Mouse (Mus musculus) megakaryocyte, embryonic 14.5 days (primary cell): Measurements from ENCODE around the gene Klhl10. TPM values are rescaled to one million over a fixed set of nuclear protein-coding genes. Genes with fewer than 3 reads are reported as not detected.

Source experiments
- H3K27me3 ChIP-seq: replicated peaks from 2 replicates; pipeline ENCODE3; 2012; ENCODE audit warnings: inconsistent platforms
- H3K36me3 ChIP-seq: replicated peaks from 2 replicates; pipeline ENCODE3; 2012; ENCODE audit warnings: low read length, inconsistent platforms, mixed read lengths
- H3K4me1 ChIP-seq: 2 replicates; pipeline ENCODE4 v1.6.1; 2012; ENCODE audit warnings: inconsistent platforms
- H3K4me3 ChIP-seq: replicated peaks from 2 replicates; pipeline ENCODE3; 2012; ENCODE audit warnings: moderate library complexity, mild to moderate bottlenecking, inconsistent platforms
- H3K9me3 ChIP-seq: 2 replicates; pipeline ENCODE4 v1.6.1; 2012; ENCODE audit warnings: inconsistent platforms
- FLI1 ChIP-seq: IDR thresholded peaks from 2 replicates; pipeline ENCODE4 v1.6.1; 2012; ENCODE audit warnings: low read length, inconsistent platforms, mixed read lengths
- GATA1 ChIP-seq: IDR thresholded peaks from 3 replicates; pipeline ENCODE4 v1.6.1; 2012; ENCODE audit warnings: mixed read lengths, low read length, inconsistent platforms, borderline replicate concordance
- polyA plus RNA-seq: library from polyadenylated mRNA; stranded (reverse); fragments of >175 nt; gene quantifications from 2 replicates; pipeline ENCODE4 v1.2.3, GENCODE M21; 2012; ENCODE audit warnings: low replicate concordance; ENCODE audit not compliant: insufficient read depth

The Klhl10 gene
- polyA plus RNA-seq, 1 experiment, result 0.56 TPM

GRCm38 (mm10) chr11:100425851-100426250 lies 15.9 kb upstream of the Klhl10 start:
- H3K4me1 ChIP-seq, result peaks cover 15% of the 10 kb centered on the region
- peaks cover 36% of the 10 kb centered on the region for H3K27me3 ChIP-seq
- no peak overlapping the region for H3K4me3 ChIP-seq
- H3K36me3 ChIP-seq, result peaks cover 16% of the 10 kb centered on the region
- no peaks in the 10 kb centered on the region for H3K9me3 ChIP-seq
- TF ChIP-seq GATA1, result peak; percentile 87
- TF ChIP-seq FLI1, result no peak

- Histone ChIP-seq H3K9me3 (no peaks in the 10 kb centered on the region), H3K4me1 (peaks cover 18% of the 10 kb centered on the region), H3K4me3 (no peak overlapping the region), H3K27me3 (peaks cover 27% of the 10 kb centered on the region), H3K36me3 (peaks cover 20% of the 10 kb centered on the region)
- TF ChIP-seq GATA1 (no peak), FLI1 (no peak)
These were observed 14.9 kb upstream of the Klhl10 start for GRCm38 (mm10) chr11:100426820-100427219.

DNA sequence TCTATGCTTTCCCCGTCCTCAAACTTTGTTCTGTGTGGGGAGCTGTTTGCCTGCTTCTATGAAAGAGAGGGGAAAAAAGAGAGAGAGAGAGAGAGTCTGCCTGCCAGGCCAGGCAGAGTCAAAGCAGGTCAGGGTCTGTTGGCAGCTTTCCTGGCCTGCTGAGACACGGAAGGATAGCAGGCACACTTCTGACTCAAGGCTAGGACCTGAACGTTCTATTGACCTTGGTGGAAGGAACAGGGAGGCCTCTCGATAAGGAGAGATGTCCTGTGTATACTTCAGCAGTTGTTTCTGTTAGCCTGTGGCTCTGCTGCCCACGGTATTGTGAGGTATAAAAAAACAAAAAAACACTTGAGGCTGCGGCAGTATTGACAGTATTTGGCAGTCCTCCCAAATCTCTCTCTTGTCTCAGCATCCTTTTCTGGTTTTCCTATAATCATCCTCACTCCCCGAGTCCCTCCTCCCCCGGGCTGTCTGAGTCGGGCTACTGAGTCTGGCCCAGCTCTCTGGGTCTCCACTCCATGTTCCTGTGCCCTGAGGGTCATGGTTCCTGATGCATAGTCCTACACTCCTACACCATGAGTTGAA lies 13.0 kb upstream of the Klhl10 start:
- H3K36me3 ChIP-seq, result peaks cover 29% of the 10 kb centered on the region
- no peak overlapping the region for H3K4me3 ChIP-seq
- no peaks in the 10 kb centered on the region for H3K9me3 ChIP-seq
- peaks cover 23% of the 10 kb centered on the region for H3K4me1 ChIP-seq
- TF ChIP-seq GATA1, result no peak
- no peak for TF ChIP-seq FLI1
- peaks cover 8% of the 10 kb centered on the region for H3K27me3 ChIP-seq

GRCm38 (mm10) chr11:100430052-100430451 lies 11.7 kb upstream of the Klhl10 start:
- peaks cover 33% of the 10 kb centered on the region for H3K36me3 ChIP-seq
- no peak for TF ChIP-seq GATA1
- no peak for TF ChIP-seq FLI1
- no peak overlapping the region for H3K4me3 ChIP-seq
- no peaks in the 10 kb centered on the region for H3K9me3 ChIP-seq
- H3K27me3 ChIP-seq, result no peaks in the 10 kb centered on the region
- peaks cover 23% of the 10 kb centered on the region for H3K4me1 ChIP-seq

DNA sequence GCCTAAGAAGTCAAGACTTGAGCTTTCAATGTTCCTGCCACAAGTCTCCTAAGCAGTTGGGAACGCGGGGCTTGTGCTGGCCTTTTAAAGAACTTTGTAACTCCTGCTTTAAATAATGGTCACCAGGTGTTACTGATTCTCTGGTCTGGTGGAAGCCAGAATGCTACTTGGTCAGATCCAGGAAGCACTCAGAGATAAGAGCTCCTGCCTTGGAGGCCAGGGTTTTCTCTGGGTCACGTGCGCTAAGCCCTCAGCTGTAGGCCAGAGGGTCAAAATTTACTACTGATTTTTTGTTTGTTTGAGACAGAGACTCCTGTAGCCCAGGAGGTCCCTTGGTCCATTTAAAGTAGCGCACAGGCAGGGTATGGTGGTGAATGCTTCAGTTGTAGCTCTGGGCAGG lies 9.7 kb upstream of the Klhl10 start:
- H3K9me3 ChIP-seq, result no peaks in the 10 kb centered on the region
- TF ChIP-seq GATA1 (no peak), FLI1 (no peak)
- H3K4me3 ChIP-seq, result no peak overlapping the region
- peaks cover 12% of the 10 kb centered on the region for H3K4me1 ChIP-seq
- H3K27me3 ChIP-seq, result no peaks in the 10 kb centered on the region
- H3K36me3 ChIP-seq, result peaks cover 52% of the 10 kb centered on the region

DNA sequence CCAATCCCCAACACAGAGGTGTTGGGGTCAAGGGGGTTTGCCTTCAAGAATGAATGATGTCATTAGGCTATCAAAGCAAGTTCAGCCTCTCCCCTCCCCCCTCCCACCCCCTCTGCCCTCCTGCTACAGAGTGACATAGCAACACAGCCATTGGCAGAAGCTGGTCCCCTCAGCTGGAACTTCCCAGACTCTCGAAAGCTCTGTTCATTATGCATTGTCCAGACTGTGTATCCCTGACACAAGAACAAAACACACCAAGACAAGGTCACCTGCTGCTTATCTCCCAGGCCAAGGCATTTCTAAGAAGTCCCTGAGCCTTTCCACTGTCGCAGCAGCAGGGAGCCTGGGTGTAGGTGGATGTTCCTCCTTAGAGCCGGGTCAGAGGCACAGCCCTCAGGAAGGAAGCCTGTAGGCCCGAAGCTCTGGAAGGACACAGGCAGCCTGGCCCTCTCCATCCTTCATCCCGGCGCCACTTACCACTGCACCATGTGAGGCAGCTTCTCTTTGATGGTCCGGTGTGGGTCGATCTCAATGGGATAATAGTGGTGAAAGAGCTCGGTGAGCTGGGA lies 6.0 kb upstream of the Klhl10 start:
- no peaks in the 10 kb centered on the region for H3K27me3 ChIP-seq
- peaks cover 44% of the 10 kb centered on the region for H3K36me3 ChIP-seq
- no peaks in the 10 kb centered on the region for H3K9me3 ChIP-seq
- no peak overlapping the region for H3K4me3 ChIP-seq
- peaks cover 24% of the 10 kb centered on the region for H3K4me1 ChIP-seq
- TF ChIP-seq GATA1 (no peak), FLI1 (no peak)

DNA sequence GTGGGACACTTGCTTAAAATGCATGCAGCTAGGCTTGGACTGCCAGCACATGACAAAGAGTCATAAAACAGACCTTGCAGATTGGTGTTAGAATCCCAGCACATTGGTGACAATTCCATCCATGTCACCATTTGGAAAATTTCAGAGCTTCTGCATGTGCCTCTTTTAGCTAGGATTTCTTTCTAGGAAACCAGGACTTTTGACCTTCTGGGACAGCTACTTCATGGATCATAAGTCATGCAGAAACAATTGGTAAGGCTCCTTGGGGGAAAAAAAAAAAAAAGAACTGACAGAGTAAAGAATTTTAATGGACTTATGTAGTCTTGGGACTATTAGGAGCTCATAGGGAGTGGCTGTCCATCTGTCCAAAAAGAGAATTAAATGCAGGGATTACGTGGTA lies 3.8 kb upstream of the Klhl10 start:
- H3K36me3 ChIP-seq, result peaks cover 35% of the 10 kb centered on the region
- TF ChIP-seq FLI1, result no peak
- no peak for TF ChIP-seq GATA1
- H3K4me3 ChIP-seq, result no peak overlapping the region
- no peaks in the 10 kb centered on the region for H3K9me3 ChIP-seq
- no peaks in the 10 kb centered on the region for H3K27me3 ChIP-seq
- H3K4me1 ChIP-seq, result peaks cover 29% of the 10 kb centered on the region

- H3K27me3 ChIP-seq, result peaks cover under 1% of the 10 kb centered on the region
- H3K36me3 ChIP-seq, result peaks cover 18% of the 10 kb centered on the region
- no peak for TF ChIP-seq FLI1
- no peak for TF ChIP-seq GATA1
- peaks cover 27% of the 10 kb centered on the region for H3K4me1 ChIP-seq
- H3K4me3 ChIP-seq, result peak overlapping the region; percentile 96
- no peaks in the 10 kb centered on the region for H3K9me3 ChIP-seq
These were observed 810 bp upstream of the Klhl10 start for GRCm38 (mm10) chr11:100440691-100441522.

DNA sequence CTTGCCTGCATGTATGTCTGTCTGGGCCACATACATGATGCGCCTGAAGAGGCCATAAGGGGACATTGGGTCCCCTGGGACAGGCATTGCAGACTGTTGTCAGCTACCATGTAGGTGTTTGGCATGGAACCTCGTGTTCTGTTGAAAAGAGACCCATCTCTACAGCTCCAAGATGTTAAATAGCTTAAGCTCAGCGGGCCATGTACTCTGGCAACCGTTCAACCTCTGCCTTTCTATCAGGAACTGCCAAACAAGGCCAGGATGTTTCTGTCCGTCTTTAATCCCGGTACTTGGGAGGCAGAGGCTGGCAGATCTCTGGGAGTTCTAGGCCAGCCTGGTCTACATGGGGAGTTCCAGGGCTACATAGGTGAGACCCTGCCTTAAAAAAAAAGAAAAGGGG lies 908 bp downstream of the Klhl10 start:
- no peak overlapping the region for H3K4me3 ChIP-seq
- peaks cover 29% of the 10 kb centered on the region for H3K4me1 ChIP-seq
- no peaks in the 10 kb centered on the region for H3K9me3 ChIP-seq
- peaks cover 3% of the 10 kb centered on the region for H3K36me3 ChIP-seq
- TF ChIP-seq FLI1, result no peak
- no peak for TF ChIP-seq GATA1
- H3K27me3 ChIP-seq, result peaks cover 4% of the 10 kb centered on the region

DNA sequence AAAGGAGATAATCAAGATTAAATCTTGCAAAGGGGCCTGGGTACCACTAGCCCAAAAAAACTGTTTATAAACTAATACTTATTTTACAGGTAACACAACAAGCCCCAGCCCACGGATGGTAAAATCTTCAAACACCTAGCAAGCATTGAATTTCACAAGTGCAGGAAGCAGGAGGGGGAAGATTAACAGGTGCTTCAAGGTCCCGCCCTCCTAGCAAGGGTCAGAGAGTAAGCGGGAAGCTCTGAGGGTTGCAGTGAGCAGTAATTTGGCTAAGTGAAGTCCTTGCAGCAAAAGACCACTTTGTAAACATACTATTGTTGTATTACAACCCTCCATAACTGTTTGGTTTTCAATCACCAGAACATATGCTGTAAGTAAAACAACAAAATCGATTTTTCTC lies 15.5 kb downstream of the Klhl10 start:
- H3K27me3 ChIP-seq, result no peaks in the 10 kb centered on the region
- no peak overlapping the region for H3K4me3 ChIP-seq
- 0 out of 2 replicates have a peak, but pooled peaks cover 4% of the 10 kb centered on the region for H3K4me1 ChIP-seq
- H3K9me3 ChIP-seq, result peaks cover 13% of the 10 kb centered on the region
- TF ChIP-seq FLI1 (no peak), GATA1 (no peak)
- H3K36me3 ChIP-seq, result peaks cover 76% of the 10 kb centered on the region
